Mouse (Mus musculus) MEL (cell line): ENCODE results near the gene Nrbf2. TPM values are rescaled to one million over a fixed set of nuclear protein-coding genes. Genes with fewer than 3 reads are reported as not detected.

ENCODE experiments used
- DNase-seq: peaks from one replicate; pipeline ENCODE4 v3.0.0; 2011; ENCODE audit warnings: low read depth, low spot score
- H3K27ac ChIP-seq: 2 replicates; pipeline ENCODE4 v1.5.1; 2012; ENCODE audit warnings: low read depth, mild to moderate bottlenecking, control low read depth, low read length, moderate library complexity; ENCODE audit not compliant: control insufficient read depth
- H3K27me3 ChIP-seq, 2 experiments: fragments of 150-350 bp in 1 of 2; sonication (generic) in 1 of 2; 2 replicates each; pipeline ENCODE4 v1.6.1; 2012; ENCODE audit warnings: low read length in 2 of 2, mild to moderate bottlenecking in 2 of 2, improper control_type of control experiment in 1 of 2, moderate library complexity in 1 of 2; ENCODE audit not compliant: insufficient read depth in 2 of 2, control insufficient read depth in 1 of 2
- H3K36me3 ChIP-seq, 2 experiments: 2 replicates each; pipeline ENCODE4 v1.6.1; 2012 to 2014; ENCODE audit warnings: low read length in 2 of 2, improper control_type of control experiment in 1 of 2, inconsistent platforms in 1 of 2, mild to moderate bottlenecking in 1 of 2; ENCODE audit not compliant: insufficient read depth in 2 of 2, control insufficient read depth in 1 of 2
- H3K4me1 ChIP-seq, 2 experiments: fragments of 150-350 bp in 1 of 2; sonication (generic) in 1 of 2; 2 replicates each; pipeline ENCODE4 v1.6.1; 2012; ENCODE audit warnings: low read length in 2 of 2, improper control_type of control experiment in 1 of 2, mild to moderate bottlenecking in 1 of 2; ENCODE audit not compliant: insufficient read depth in 2 of 2, control insufficient read depth in 1 of 2
- H3K4me3 ChIP-seq, 2 experiments: fragments of 150-350 bp in 1 of 2; sonication (generic) in 1 of 2; 2 replicates each; pipeline ENCODE4 v1.5.1; 2012; ENCODE audit warnings: low read depth in 2 of 2, low read length in 2 of 2, mild to moderate bottlenecking in 2 of 2, moderate library complexity in 2 of 2, control low read depth in 1 of 2, improper control_type of control experiment in 1 of 2; ENCODE audit not compliant: control insufficient read depth in 1 of 2, insufficient read depth in 1 of 2
- H3K79me2 ChIP-seq: 2 replicates; pipeline ENCODE4 v1.6.1; 2012; ENCODE audit warnings: mild to moderate bottlenecking, low read length, moderate library complexity; ENCODE audit not compliant: control insufficient read depth, poor library complexity, insufficient read depth
- H3K9ac ChIP-seq: 2 replicates; pipeline ENCODE4 v1.6.1; 2012; ENCODE audit warnings: low read depth, mild to moderate bottlenecking, control low read depth, low read length, moderate library complexity; ENCODE audit not compliant: control insufficient read depth, poor library complexity, severe bottlenecking
- H3K9me3 ChIP-seq: fragments of 150-350 bp; sonication (generic); replicated peaks from 2 replicates; pipeline ENCODE4 v1.6.1; 2012; ENCODE audit warnings: mild to moderate bottlenecking, low read length, improper control_type of control experiment, moderate library complexity; ENCODE audit not compliant: insufficient read depth
- CHD1 ChIP-seq: IDR thresholded peaks from 2 replicates; pipeline ENCODE4 v1.6.1; 2012; ENCODE audit warnings: low read depth, mild to moderate bottlenecking, inconsistent platforms, low read length, improper control_type of control experiment
- CTCF ChIP-seq, 3 experiments: IDR thresholded peaks in 2 of 3; conservative IDR thresholded peaks in 1 of 3; 2 replicates each; pipeline ENCODE4 v1.5.1; 2011 to 2012; ENCODE audit warnings: low read length in 3 of 3, low read depth in 2 of 3, mild to moderate bottlenecking in 2 of 3, improper control_type of control experiment in 1 of 3, inconsistent platforms in 1 of 3, mixed read lengths in 1 of 3, moderate library complexity in 1 of 3; ENCODE audit not compliant: control insufficient read depth in 1 of 3, insufficient read depth in 1 of 3, poor library complexity in 1 of 3, severe bottlenecking in 1 of 3
- ELF1 ChIP-seq: IDR thresholded peaks from 2 replicates; pipeline ENCODE4 v1.6.1; 2014; ENCODE audit warnings: low read depth, mild to moderate bottlenecking, inconsistent platforms, low read length, improper control_type of control experiment, moderate library complexity
- EP300 ChIP-seq, 2 experiments: IDR thresholded peaks; 2 replicates each; pipeline ENCODE4 v1.6.1; 2011; ENCODE audit warnings: improper control_type of control experiment in 2 of 2, low read length in 2 of 2, low read depth in 1 of 2, mild to moderate bottlenecking in 1 of 2
- GABPA ChIP-seq: IDR thresholded peaks from 2 replicates; pipeline ENCODE4 v1.6.1; 2012; ENCODE audit warnings: low read depth, mild to moderate bottlenecking, inconsistent platforms, low read length, improper control_type of control experiment, moderate library complexity
- HCFC1 ChIP-seq: IDR thresholded peaks from 2 replicates; pipeline ENCODE4 v1.6.1; 2012; ENCODE audit warnings: low read depth, mild to moderate bottlenecking, inconsistent platforms, low read length, improper control_type of control experiment, moderate library complexity
- MXI1 ChIP-seq: IDR thresholded peaks from 2 replicates; pipeline ENCODE4 v1.6.1; 2011; ENCODE audit warnings: mild to moderate bottlenecking, low read depth, low read length, improper control_type of control experiment
- MYC ChIP-seq: IDR thresholded peaks from 2 replicates; pipeline ENCODE4 v1.6.1; 2011; ENCODE audit warnings: low read depth, mild to moderate bottlenecking, low read length, improper control_type of control experiment, moderate library complexity
- NRF1 ChIP-seq: IDR thresholded peaks from 2 replicates; pipeline ENCODE4 v1.6.1; 2014; ENCODE audit warnings: low read depth, mild to moderate bottlenecking, inconsistent platforms, low read length, improper control_type of control experiment, moderate library complexity; ENCODE audit not compliant: poor library complexity, insufficient read depth, severe bottlenecking
- POLR2AphosphoS5 ChIP-seq: IDR thresholded peaks from 2 replicates; pipeline ENCODE4 v1.6.1; 2012; ENCODE audit warnings: low read depth, borderline replicate concordance, mild to moderate bottlenecking, inconsistent platforms, low read length, moderate library complexity, mixed read lengths
- RAD21 ChIP-seq: IDR thresholded peaks from 2 replicates; pipeline ENCODE4 v1.6.1; 2011; ENCODE audit warnings: mild to moderate bottlenecking, low read depth, low read length, improper control_type of control experiment
- RCOR1 ChIP-seq: IDR thresholded peaks from 2 replicates; pipeline ENCODE4 v1.6.1; 2012; ENCODE audit warnings: low read depth, mild to moderate bottlenecking, inconsistent platforms, low read length, improper control_type of control experiment
- SMC3 ChIP-seq: IDR thresholded peaks from 2 replicates; pipeline ENCODE4 v1.6.1; 2011; ENCODE audit warnings: low read depth, low read length, improper control_type of control experiment
- TAL1 ChIP-seq: IDR thresholded peaks from 2 replicates; pipeline ENCODE4 v1.6.1; 2012; ENCODE audit warnings: mild to moderate bottlenecking, inconsistent platforms, low read length, moderate library complexity, mixed read lengths
- TCF12 ChIP-seq: IDR thresholded peaks from 2 replicates; pipeline ENCODE4 v1.6.1; 2014; ENCODE audit warnings: low read depth, mild to moderate bottlenecking, inconsistent platforms, low read length, improper control_type of control experiment, moderate library complexity
- USF1 ChIP-seq: IDR thresholded peaks from 2 replicates; pipeline ENCODE4 v1.6.1; 2014; ENCODE audit warnings: low read depth, mild to moderate bottlenecking, inconsistent platforms, low read length, improper control_type of control experiment, moderate library complexity
- ZC3H11A ChIP-seq: IDR thresholded peaks from 2 replicates; pipeline ENCODE4 v1.6.1; 2012; ENCODE audit warnings: low read depth, mild to moderate bottlenecking, inconsistent platforms, low read length, improper control_type of control experiment
- ZKSCAN1 ChIP-seq: IDR thresholded peaks from 2 replicates; pipeline ENCODE4 v1.6.1; 2012; ENCODE audit warnings: low read depth, mild to moderate bottlenecking, inconsistent platforms, low read length, improper control_type of control experiment, moderate library complexity
- ZMIZ1 ChIP-seq: IDR thresholded peaks from 2 replicates; pipeline ENCODE4 v1.6.1; 2012; ENCODE audit warnings: low read depth, mild to moderate bottlenecking, inconsistent platforms, low read length, improper control_type of control experiment, moderate library complexity
- polyA plus RNA-seq, 2 experiments: library from polyadenylated mRNA; stranded (reverse) in 1 of 2; unstranded in 1 of 2; fragments of >175 nt in 1 of 2; fragments of >200 nt in 1 of 2; gene quantifications; 2 replicates each; pipeline versions ENCODE4 v1.2.1 to v1.2.4; 2012; ENCODE audit warnings: low replicate concordance in 2 of 2, low read depth in 1 of 2; ENCODE audit not compliant: insufficient read length in 2 of 2, insufficient read depth in 1 of 2, missing spikeins in 1 of 2
- total RNA-seq: library from RNA; depleted of rRNA; stranded (reverse); fragments of 300-350 nt; gene quantifications from 2 replicates; pipeline ENCODE4 v1.2.3, GENCODE M21; 2012

Gene Nrbf2
- total and polyA plus RNA-seq, 3 experiments: 19.5 to 38.9 TPM; not detected in 1

DNA sequence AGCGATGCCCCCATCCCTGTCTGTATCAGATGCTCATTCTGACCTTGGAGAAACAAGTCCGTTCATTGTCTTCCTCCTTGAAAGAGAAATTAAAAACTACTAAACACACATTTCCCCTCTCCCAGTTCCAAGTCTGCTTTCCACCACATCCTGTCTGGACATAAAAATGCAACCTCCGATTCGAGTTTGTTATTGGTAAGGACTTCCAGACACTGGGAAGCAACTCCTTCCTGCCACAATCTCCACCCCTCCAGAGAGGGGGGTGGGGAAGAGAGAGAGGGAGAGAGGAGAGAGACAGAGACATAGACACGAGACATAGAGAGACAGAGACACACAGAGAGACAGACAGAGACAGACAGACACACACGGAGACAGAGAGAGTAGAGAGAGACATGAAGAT is 27.4 kb upstream of the Nrbf2 start (continued):
- TF ChIP-seq CHD1 (no peak), EP300 (IDR thresholded peaks at IDR 0.05; ENCODE audit: low read depth in 1 of 2, low read length in 2 of 2) (no peak), ZMIZ1 (no peak), TCF12 (no peak)
- TF ChIP-seq, all 39 proteins: peak for 0

DNA sequence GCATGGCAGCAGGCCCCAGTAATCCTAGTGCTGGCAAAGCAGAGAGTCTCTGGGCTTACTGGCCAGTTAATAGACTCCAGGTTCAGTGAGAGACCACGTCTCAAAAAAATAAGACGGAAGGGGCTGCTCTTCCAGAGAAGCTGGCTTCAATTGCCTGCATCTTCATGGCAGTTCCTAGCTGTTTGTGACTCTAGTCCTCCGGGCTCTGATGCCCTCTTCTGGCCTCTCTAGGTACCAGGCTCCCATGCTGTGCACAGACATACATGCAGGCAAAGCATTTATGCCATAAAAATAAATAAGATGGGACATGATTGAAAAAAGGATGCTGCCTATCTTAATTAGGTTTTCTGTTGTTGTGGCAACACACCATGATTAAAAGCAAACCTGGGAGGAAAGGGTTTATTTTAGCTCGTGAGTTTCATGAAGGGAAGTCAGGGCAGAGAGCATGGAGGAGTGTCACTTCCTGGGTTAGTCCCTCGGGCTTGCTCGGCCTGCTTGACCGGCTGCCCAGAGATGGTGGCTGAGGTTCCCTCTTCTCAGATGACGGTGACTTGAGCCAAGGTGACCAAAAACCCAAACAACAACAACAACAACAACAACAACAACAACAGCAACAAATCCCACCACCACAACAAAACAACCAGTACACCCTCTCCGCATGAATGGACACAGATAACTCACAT is 26.3 kb upstream of the Nrbf2 start:
- TF ChIP-seq MYC (no peak), TAL1 (no peak), ZKSCAN1 (no peak), SMC3 (peak; percentile 68), TCF12 (no peak), USF1 (no peak), HCFC1 (no peak), MXI1 (0 out of 2 replicates have a peak, but pooled peaks have one; percentile 35), GABPA (no peak), POLR2AphosphoS5 (no peak), RAD21 (peak; percentile 54), CTCF (IDR thresholded peaks at IDR 0.05 in 2 of 3, conservative IDR thresholded peaks at IDR 0.05 in 1 of 3; ENCODE audit: control insufficient read depth in 1 of 3, insufficient read depth in 1 of 3, low read depth in 2 of 3, low read length in 3 of 3, poor library complexity in 1 of 3, severe bottlenecking in 1 of 3) (peak; percentile 40 to 67 (median 64)), ZC3H11A (peak; percentile 50; the same call in 1 of the 2 replicates), RCOR1 (no peak), ELF1 (no peak), NRF1 (no peak)
- Histone ChIP-seq H3K27me3 (no peaks in the 10 kb centered on the region), H3K79me2 (peaks cover 22% of the 10 kb centered on the region), H3K4me1 (no peaks in the 10 kb centered on the region), H3K9ac (no peak overlapping the region), H3K9me3 (no peaks in the 10 kb centered on the region), H3K36me3 (peaks cover 0 to 52% of the 10 kb centered on the region in 2 experiments; a peak in 2 of 4 replicates), H3K4me3 (no peak overlapping the region), H3K27ac (no peak overlapping the region)
- DNase-seq: peak; percentile 59
